Mouse (Mus musculus) bone marrow macrophage, adult 2 months (primary cell): Measurements from ENCODE around the gene Tnni3.

Experiments used
- CTCF ChIP-seq: IDR thresholded peaks from 2 replicates; pipeline ENCODE4 v1.5.1; 2012; ENCODE audit warnings: low read depth, mild to moderate bottlenecking, low read length, moderate library complexity
- POLR2A ChIP-seq: IDR thresholded peaks from 2 replicates; pipeline ENCODE4 v1.6.1; 2012; ENCODE audit warnings: mild to moderate bottlenecking, low read depth, low read length, borderline replicate concordance

- TF ChIP-seq CTCF (no peak), POLR2A (no peak)
Measured at GRCm38 (mm10) chr7:4471179-4471555, 52.9 kb downstream of the Tnni3 start.
